Mouse (Mus musculus): ENCODE measurements around the gene Ppp6r3.

- TF ChIP-seq CTCF (IDR thresholded peaks at IDR 0.05; ENCODE audit: low read depth, low read length) (no peak), TAL1 (conservative IDR thresholded peaks at IDR 0.05; ENCODE audit: low read depth, low read length) (no peak), GATA1 (IDR thresholded peaks at IDR 0.05; ENCODE audit: borderline replicate concordance, low read length) (no peak)
These were observed at the start of gene Ppp6r3 for GRCm38 (mm10) chr19:3575632-3576384.

All from G1E (cell line).